Mouse (Mus musculus) neutrophil, adult 65 days (primary cell): Measurements from ENCODE around the gene Kera. TPM values are rescaled to one million over a fixed set of nuclear protein-coding genes. Genes with fewer than 3 reads are reported as not detected.

Experiments used
- total RNA-seq: library from RNA; stranded (reverse); gene quantifications from 2 replicates; pipeline ENCODE4 v1.2.4, GENCODE M21; 2023

Gene Kera
- not detected in 2 replicates for total RNA-seq

GRCm38 (mm10) chr10:97606579-97606978 lies at the start of gene Kera:
Kera (plus strand) TSS chr10:97606879.

GRCm38 (mm10) chr10:97564957-97565856 lies 41.5 kb upstream of the Kera start, which contains the start of gene Lum:
Lum (plus strand) TSS chr10:97565128.

DNA sequence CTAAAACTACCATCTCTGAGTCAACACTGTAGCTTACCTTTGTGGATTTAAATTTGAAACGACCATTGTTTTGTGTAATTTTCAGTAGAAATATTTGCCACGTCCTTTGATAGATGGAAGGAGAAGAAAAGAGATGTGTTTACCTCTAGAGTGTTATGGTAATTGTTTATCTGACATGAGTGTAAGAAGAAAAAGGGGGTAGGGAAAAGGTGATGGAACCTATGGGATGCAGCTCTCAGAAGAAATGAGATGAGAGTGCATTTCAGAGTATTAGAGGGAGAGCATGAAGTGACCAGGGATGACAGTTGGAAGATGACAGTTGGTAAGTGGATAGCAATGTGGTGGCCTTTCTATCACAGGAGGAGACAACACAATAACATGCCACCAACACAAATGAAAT lies 37.1 kb downstream of the Kera start, which contains the start of gene Epyc:
TSS of gene Epyc (plus strand) at position 301 of the 400 bp plus-strand sequence.

Other genes with a start within 250 kb of the Kera start
- gene Dcn, start 127.3 kb upstream of the Kera start, total RNA-seq, result 1.7 and 1.8 TPM in 2 replicates
- 0.20 and 0.25 TPM in 2 replicates for gene Lum, start 41.8 kb upstream of the Kera start, total RNA-seq
- gene Epyc, start 37.2 kb downstream of the Kera start, total RNA-seq, result not detected in 2 replicates
- gene Ccer1, start 86.2 kb downstream of the Kera start, total RNA-seq, result not detected in 2 replicates
- not detected in 2 replicates for gene C030005K15Rik, start 119.9 kb downstream of the Kera start, total RNA-seq